Mouse (Mus musculus) neural tube, embryonic 11.5 days (tissue): ENCODE results near the gene Trip12. TPM values are rescaled to one million over a fixed set of nuclear protein-coding genes. Genes with fewer than 3 reads are reported as not detected.

Source experiments
- ATAC-seq: fragments of 200-750 bp; cut with Nextera tagmentation; 2 replicates; pipeline ENCODE4 v1.8.0; 2017; ENCODE audit warnings: moderate number of reproducible peaks, mild to moderate bottlenecking, moderate TSS enrichment, moderate library complexity; ENCODE audit not compliant: insufficient read depth, low FRiP score, low TSS enrichment
- DNase-seq: peaks from one replicate; pipeline ENCODE4 v3.0.0-alpha.2; 2015; ENCODE audit warnings: low spot score
- H3K27ac ChIP-seq: fragments of 300-500 bp; sonication (generic); 2 replicates; pipeline ENCODE4 v1.5.1; 2014; ENCODE audit warnings: low read depth, mild to moderate bottlenecking, low read length
- H3K27me3 ChIP-seq: fragments of 300-500 bp; sonication (generic); 2 replicates; pipeline ENCODE4 v1.6.1; 2014; ENCODE audit warnings: mild to moderate bottlenecking, low read length, mixed read lengths; ENCODE audit not compliant: control insufficient read depth, insufficient read depth
- H3K36me3 ChIP-seq: fragments of 300-500 bp; sonication (generic); 2 replicates; pipeline ENCODE4 v1.6.1; 2014; ENCODE audit warnings: mild to moderate bottlenecking, low read length, moderate library complexity, mixed read lengths; ENCODE audit not compliant: control insufficient read depth, insufficient read depth
- H3K4me1 ChIP-seq: fragments of 300-500 bp; sonication (generic); 2 replicates; pipeline ENCODE4 v1.6.1; 2014; ENCODE audit warnings: low read length, mixed read lengths; ENCODE audit not compliant: control insufficient read depth, insufficient read depth
- H3K4me2 ChIP-seq: fragments of 300-500 bp; sonication (generic); 2 replicates; pipeline ENCODE4 v1.6.1; 2014; ENCODE audit warnings: low read depth, mild to moderate bottlenecking, moderate library complexity
- H3K4me3 ChIP-seq: fragments of 300-500 bp; sonication (generic); 2 replicates; pipeline ENCODE4 v1.5.1; 2014; ENCODE audit warnings: low read depth, low read length
- H3K9ac ChIP-seq: fragments of 300-500 bp; sonication (generic); 2 replicates; pipeline ENCODE4 v1.6.1; 2014; ENCODE audit warnings: mild to moderate bottlenecking, low read length
- H3K9me3 ChIP-seq: fragments of 300-500 bp; sonication (generic); 2 replicates; pipeline ENCODE4 v1.6.1; 2016; ENCODE audit warnings: low read length; ENCODE audit not compliant: control insufficient read depth
- WGBS: fragments of 180-500 bp; shearing (Covaris S2); extraction: QIAGEN DNeasy Blood & Tissue Kit; methylation state at CpG from one replicate; pipeline ENCODE4 v1.1.7; 2014; 5-methylcytosine and 5-hydroxymethylcytosine counted together
- polyA plus RNA-seq: library from polyadenylated mRNA; unstranded; fragments of >200 nt; fragmentation: Nextera tagmentation; extraction: Ambion mirVana; gene quantifications from 2 replicates; pipeline ENCODE4 v1.2.1, GENCODE M21; 2014

Gene Trip12
- polyA plus RNA-seq, 1 experiment from 2014 or later = 97.6 TPM

GRCm38 (mm10) chr1:84731763-84732162 is 108.6 kb downstream of the Trip12 start:
- Histone ChIP-seq H3K36me3 (peaks cover 7% of the 10 kb centered on the region), H3K9me3 (no peaks in the 10 kb centered on the region), H3K4me1 (no peaks in the 10 kb centered on the region), H3K27ac (no peak overlapping the region), H3K9ac (no peak overlapping the region), H3K4me2 (no peak overlapping the region), H3K4me3 (no peak overlapping the region), H3K27me3 (no peaks in the 10 kb centered on the region)
- ATAC-seq (no peak), DNase-seq (no peak)
- 86% methylated on average over 1 of the region's 1 CpGs for WGBS

DNA sequence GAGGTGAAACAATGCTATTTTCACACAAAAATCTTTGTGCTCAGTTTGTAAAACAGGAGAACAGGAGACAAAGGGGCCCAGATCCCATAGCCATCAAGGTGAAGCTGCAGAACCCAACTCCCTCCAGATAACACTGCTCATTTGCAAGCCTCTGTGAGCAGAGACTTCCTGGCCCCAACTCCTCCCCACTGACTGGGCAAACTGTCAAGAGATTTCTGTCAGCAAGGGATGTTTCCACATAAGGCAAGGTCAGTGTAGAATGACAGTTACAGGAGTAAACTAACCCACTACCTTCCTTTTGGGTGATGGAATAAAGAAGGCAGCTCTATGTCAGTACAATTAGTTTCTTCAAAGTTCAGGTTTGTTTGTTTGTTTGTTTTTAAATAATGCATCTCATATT is 117.5 kb downstream of the Trip12 start:
- H3K4me2 ChIP-seq = no peak overlapping the region
- DNase-seq (no peak), ATAC-seq (no peak)
- no peaks in the 10 kb centered on the region for H3K27me3 ChIP-seq
- H3K36me3 ChIP-seq = peaks cover 6% of the 10 kb centered on the region
- no peak overlapping the region for H3K27ac ChIP-seq
- H3K9ac ChIP-seq = no peak overlapping the region
- H3K9me3 ChIP-seq = no peaks in the 10 kb centered on the region
- no peak overlapping the region for H3K4me3 ChIP-seq
- H3K4me1 ChIP-seq = no peaks in the 10 kb centered on the region

GRCm38 (mm10) chr1:84722371-84722770 is 117.9 kb downstream of the Trip12 start:
- H3K4me3 ChIP-seq = no peak overlapping the region
- no peaks in the 10 kb centered on the region for H3K27me3 ChIP-seq
- peaks cover 4% of the 10 kb centered on the region for H3K36me3 ChIP-seq
- H3K9me3 ChIP-seq = no peaks in the 10 kb centered on the region
- DNase-seq = no peak
- no peak for ATAC-seq
- no peak overlapping the region for H3K27ac ChIP-seq
- no peak overlapping the region for H3K9ac ChIP-seq
- H3K4me1 ChIP-seq = no peaks in the 10 kb centered on the region
- 95% methylated on average over 3 of the region's 3 CpGs for WGBS
- no peak overlapping the region for H3K4me2 ChIP-seq

DNA sequence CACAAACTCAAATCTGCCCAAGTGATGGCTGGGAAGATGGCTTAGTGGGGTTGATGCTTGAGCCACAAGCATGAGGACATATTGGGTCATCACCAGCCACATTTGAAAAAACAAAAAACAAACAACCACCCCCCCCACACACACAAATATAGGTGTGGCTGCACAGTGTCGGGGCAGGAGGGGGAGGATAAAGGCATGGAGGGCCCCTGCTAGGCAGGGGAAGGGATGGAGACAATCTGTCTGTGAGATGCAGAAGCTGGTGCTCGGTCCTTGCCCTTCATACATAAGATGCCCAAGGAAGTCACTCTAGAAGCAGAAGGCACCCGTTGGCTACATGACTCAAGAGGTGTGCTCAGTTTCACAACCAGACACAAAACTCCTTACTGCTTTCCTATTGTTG is 118.4 kb downstream of the Trip12 start:
- H3K4me1 ChIP-seq = no peaks in the 10 kb centered on the region
- ATAC-seq (no peak), DNase-seq (no peak)
- H3K36me3 ChIP-seq = peaks cover 4% of the 10 kb centered on the region
- H3K4me3 ChIP-seq = no peak overlapping the region
- H3K9ac ChIP-seq = no peak overlapping the region
- no peaks in the 10 kb centered on the region for H3K9me3 ChIP-seq
- no peaks in the 10 kb centered on the region for H3K27me3 ChIP-seq
- WGBS = 91% methylated on average over 3 of the region's 3 CpGs
- H3K27ac ChIP-seq = no peak overlapping the region
- no peak overlapping the region for H3K4me2 ChIP-seq

- H3K4me3 ChIP-seq = peak overlapping the region; percentile 23
- H3K4me2 ChIP-seq = peak overlapping the region; percentile 44
- no peaks in the 10 kb centered on the region for H3K36me3 ChIP-seq
- 19% methylated on average over 31 of the region's 31 CpGs for WGBS
- H3K27me3 ChIP-seq = no peaks in the 10 kb centered on the region
- DNase-seq (peak; percentile 53), ATAC-seq (peak; percentile 20)
- peak overlapping the region; percentile 41 for H3K9ac ChIP-seq
- H3K9me3 ChIP-seq = no peaks in the 10 kb centered on the region
- no peak overlapping the region for H3K27ac ChIP-seq
- H3K4me1 ChIP-seq = no peaks in the 10 kb centered on the region
Measured at GRCm38 (mm10) chr1:84709810-84710785, 130.2 kb downstream of the Trip12 start.

- no peak overlapping the region; the same call in 1 of the 2 replicates for H3K9ac ChIP-seq
- ATAC-seq = peak; percentile 61; the same call in 1 of the 2 replicates
- H3K9me3 ChIP-seq = no peaks in the 10 kb centered on the region
Measured at GRCm38 (mm10) chr1:84709406-84709805, 130.9 kb downstream of the Trip12 start.

GRCm38 (mm10) chr1:84700254-84700653 is 140.1 kb downstream of the Trip12 start:
- Histone ChIP-seq H3K27ac (no peak overlapping the region), H3K4me3 (no peak overlapping the region), H3K9me3 (no peaks in the 10 kb centered on the region), H3K36me3 (no peaks in the 10 kb centered on the region), H3K9ac (no peak overlapping the region), H3K4me1 (no peaks in the 10 kb centered on the region), H3K4me2 (no peak overlapping the region), H3K27me3 (0 out of 2 replicates have a peak, but pooled peaks cover 2% of the 10 kb centered on the region)
- no peak for DNase-seq
- 89% methylated on average over 6 of the region's 6 CpGs for WGBS
- ATAC-seq = no peak

More at GRCm38 (mm10) chr1:84709406-84709805, 130.9 kb downstream of the Trip12 start:
- H3K4me2 ChIP-seq = peak overlapping the region; percentile 44
- no peak overlapping the region; the same call in 1 of the 2 replicates for H3K4me3 ChIP-seq
- no peaks in the 10 kb centered on the region for H3K4me1 ChIP-seq
- H3K27me3 ChIP-seq = no peaks in the 10 kb centered on the region
- no peak overlapping the region for H3K27ac ChIP-seq
- no peak for DNase-seq
- WGBS = 22% methylated on average over 4 of the region's 5 CpGs
- H3K36me3 ChIP-seq = no peaks in the 10 kb centered on the region

GRCm38 (mm10) chr1:84697136-84697535 is 143.2 kb downstream of the Trip12 start:
- no peak overlapping the region for H3K4me3 ChIP-seq
- 5% methylated on average over 2 of the region's 2 CpGs for WGBS
- H3K4me2 ChIP-seq = no peak overlapping the region
- H3K9ac ChIP-seq = no peak overlapping the region
- no peak overlapping the region for H3K27ac ChIP-seq
- ATAC-seq = no peak
- DNase-seq = peak; percentile 80
- H3K9me3 ChIP-seq = no peaks in the 10 kb centered on the region
- H3K36me3 ChIP-seq = no peaks in the 10 kb centered on the region
- peaks cover 5% of the 10 kb centered on the region; the same call in 1 of the 2 replicates for H3K4me1 ChIP-seq
- 0 out of 2 replicates have a peak, but pooled peaks cover 2% of the 10 kb centered on the region for H3K27me3 ChIP-seq
